Mouse (Mus musculus) gastrocnemius, postnatal 36 days (tissue): Measurements from ENCODE around the gene Gpr179. TPM values are rescaled to one million over a fixed set of nuclear protein-coding genes. Genes with fewer than 3 reads are reported as not detected.
"Not testable (repeated sequence)": the region's sequence is repeated elsewhere in the genome, so short reads cannot be mapped to it uniquely, and the experiment has no call there.

Source experiments
- DNase-seq, 2 experiments: peaks; one replicate each; pipeline ENCODE4 v3.0.0; 2022
- intact Hi-C: fragments of 180-260 bp; cut with DNase I; formaldehyde crosslinking; loops from one replicate; pipeline ENCODE4 v1.15.1; 2025
- total RNA-seq, 2 experiments: library from RNA; stranded (reverse); gene quantifications; 2 replicates each; pipeline ENCODE4 v1.2.3; 2021

Gpr179 gene
- total RNA-seq, 2 experiments from 2014 or later: 0.03 TPM; not detected in 1

DNA sequence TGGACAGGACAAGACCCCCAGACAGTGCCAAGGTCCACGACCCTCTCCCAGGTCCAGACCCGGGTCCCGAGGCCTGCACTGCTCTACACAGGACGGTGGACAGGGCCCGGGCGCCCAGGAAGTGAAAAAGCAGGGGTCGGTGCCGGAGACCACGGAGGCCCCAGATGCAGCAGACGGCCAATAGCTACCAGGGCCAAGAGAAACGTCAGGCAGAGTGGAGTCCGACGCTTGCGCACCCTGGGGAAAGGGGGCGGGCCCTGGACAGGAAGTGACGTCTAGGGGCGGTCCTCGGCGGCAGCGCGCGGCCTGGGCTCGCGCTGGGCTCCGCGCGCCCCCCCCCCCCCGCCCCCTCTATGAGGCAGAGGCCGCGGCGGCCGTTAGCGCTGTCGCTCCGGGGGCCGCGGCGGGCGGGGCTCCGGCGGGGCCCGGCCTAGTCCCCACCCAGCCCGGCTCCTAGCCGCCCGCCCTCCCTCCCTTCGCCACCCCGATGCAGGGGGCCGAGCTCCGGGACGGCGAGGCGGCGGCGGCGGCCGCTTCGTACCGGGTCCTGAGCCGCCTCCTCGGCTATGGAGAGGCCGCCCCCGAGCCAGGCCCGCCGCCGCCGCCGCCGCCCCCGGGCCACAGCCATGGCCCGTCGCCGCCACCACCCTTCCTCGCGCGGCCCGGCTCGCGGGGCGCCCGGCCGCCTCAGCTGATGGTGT is 10.2 kb upstream of the Gpr179 start, which contains the start of gene Socs7:
TSS of gene Socs7 (plus strand) at position 604 of the 701 bp plus-strand sequence.
- intact Hi-C loops: no loop called here

DNA sequence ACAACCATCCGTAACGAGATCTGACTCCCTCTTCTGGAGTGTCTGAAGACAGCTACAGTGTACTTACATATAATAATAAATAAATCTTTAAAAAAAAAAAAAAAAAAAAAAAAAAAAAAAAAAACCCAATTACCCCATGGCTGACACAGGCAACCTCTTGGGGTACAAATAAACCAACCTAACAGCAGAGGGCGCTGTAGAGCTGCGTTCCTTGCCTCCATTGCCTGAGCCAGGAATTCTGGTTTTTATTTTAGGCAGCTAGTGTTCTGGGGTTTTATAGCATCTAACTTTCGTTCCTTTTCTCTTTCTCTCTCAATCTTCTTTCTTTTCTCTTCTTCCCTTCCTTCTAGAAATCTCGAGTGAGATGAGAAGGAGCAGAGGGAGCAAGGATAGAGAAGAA is 5.8 kb upstream of the Gpr179 start:
- intact Hi-C loops: not testable (repeated sequence)
- peak; percentile 51 to 68 for DNase-seq

More for the DNA sequence above, 10.2 kb upstream of the Gpr179 start, which contains the start of gene Socs7:
- peak; percentile 94 to 95 for DNase-seq

DNA sequence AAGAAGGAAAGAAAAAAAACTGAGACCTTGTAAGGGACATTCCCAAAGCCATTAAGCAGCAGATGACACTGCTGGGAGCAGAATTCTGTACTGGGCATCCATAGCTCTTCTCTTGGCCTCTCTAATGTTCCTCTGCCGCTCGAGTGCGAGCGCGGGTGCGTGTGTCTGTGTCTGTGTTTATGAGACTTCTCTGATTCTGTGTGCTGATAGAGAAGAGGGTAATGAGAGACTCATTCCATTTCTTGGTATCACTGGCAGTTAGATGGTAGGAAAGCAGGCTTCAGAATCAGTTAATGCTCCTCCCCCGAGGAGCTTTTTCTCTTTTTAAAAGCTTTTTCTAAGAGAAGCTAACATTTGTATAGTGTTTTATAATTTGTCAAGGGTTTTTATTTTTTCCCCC is 3.4 kb upstream of the Gpr179 start:
- intact Hi-C loops: no loop called here
- no peak for DNase-seq

DNA sequence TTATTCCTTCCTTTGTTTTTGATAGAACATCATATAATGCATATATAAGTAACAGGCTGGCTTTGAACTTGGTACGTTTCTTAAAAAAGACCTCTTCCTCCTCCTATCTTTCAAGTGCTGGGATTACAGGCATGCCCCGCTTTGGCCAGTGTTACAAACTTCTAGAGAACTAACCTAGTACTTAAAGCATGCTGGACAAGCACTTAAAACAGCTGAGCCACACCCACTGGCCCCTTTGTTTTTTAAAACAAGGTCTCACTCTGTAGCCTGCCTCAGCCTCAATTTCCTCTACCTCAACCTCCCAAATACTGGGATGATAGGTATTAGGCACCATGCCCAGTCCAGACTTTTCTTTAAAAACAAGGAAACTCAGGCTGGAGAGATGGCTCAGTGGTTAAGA is 2.8 kb upstream of the Gpr179 start:
- intact Hi-C loops: no loop called here

DNA sequence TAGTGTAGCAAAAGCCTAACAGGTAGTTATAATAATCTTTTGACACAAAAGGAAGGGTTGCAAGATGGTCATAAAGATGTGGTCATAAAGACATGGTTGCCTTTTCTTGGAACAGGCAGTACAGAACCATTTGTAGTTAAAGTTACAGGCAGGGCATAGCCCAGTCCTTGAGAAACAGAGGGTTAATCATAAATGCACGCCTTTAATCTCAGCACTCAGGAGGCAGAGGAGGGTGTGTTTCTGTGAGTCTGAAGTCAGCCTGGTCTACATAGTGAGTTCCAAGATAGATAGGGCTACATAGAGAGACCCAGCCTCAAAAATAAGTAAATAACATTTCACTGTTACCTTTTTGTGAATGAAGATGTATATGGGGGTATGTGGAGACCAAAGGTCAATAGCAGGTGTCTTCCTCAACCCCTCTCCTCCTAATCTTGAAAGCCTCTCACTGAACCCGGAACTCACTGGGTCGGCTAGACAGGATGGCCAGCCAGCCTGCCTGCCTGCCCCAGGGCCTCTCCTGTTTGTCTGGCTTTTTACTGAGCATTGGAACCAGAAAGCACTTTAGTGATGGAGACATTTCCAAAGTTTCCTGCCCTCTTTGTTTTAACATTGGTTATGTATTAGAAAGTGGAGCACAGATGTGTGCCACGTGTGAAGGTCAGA is 1.2 kb upstream of the Gpr179 start:
- no peak for DNase-seq
- intact Hi-C loops: no loop called here

More for the DNA sequence above, 2.8 kb upstream of the Gpr179 start:
- DNase-seq: no peak

DNA sequence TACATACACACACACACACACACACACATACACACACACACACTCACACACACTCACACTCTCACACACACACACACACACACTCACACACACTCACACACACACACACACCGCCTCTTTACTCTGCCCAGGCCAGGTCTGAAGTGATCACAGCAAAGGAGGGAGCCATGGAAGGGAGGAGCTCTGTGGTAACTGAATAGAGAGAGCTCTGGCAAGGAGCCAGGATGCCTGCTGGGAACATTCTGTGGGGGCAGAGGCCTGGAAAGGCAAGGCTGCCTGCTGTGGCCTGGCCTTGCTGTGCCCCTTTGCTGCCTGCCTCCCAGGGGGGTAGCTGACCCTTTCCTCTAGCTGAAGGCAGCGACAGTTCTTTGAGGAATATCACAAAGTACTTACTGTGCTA is 1.8 kb downstream of the Gpr179 start:
- DNase-seq: no peak
- intact Hi-C loops: no loop called here

DNA sequence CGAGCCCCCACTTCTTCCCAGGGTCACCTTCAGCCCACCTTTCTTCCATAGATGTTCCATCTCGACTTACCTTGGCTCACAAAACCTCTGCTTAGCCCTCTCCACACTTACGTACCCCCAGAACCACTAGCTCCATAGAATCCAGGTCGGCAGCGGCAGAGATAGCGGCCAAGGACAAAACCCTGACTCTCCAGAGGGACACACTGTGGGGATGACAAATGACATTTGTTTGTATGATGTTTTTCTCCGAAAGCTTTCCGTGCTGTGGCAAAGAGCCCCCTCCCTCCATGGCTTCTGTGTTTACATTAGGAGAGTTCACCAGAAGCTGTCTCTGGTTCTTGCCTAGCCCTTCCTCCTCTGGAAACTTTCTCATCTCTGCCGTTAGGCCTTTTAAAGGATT is 4.6 kb downstream of the Gpr179 start:
- intact Hi-C loops: loop anchor here (5.0 kb wide), 1 partner anchor 120 kb away; no protein-coding TSS in a partner anchor
- DNase-seq: no peak

DNA sequence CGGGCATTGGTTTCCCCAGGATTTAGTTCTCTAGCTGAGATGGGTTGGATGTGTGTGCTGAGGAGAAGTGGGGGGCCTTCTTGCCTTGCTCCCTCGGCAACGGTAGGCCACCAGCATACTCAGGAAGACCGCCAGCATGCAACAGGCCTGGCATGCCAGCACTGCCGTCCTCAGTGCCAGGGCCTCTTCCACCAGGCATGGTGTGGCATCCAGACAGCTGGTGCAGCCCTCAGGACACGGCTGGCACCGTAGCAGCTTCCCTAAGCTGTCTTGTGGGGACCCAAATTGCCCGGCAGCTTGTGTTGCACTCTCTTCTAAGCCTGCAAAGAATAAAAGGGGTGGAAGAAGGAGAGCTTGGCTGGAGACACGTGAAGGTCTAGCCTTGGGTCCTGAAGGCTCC is 5.5 kb downstream of the Gpr179 start:
- no peak for DNase-seq
- intact Hi-C loops: loop anchor here (5.0 kb wide), 1 partner anchor 121 kb away; no protein-coding TSS in a partner anchor

DNA sequence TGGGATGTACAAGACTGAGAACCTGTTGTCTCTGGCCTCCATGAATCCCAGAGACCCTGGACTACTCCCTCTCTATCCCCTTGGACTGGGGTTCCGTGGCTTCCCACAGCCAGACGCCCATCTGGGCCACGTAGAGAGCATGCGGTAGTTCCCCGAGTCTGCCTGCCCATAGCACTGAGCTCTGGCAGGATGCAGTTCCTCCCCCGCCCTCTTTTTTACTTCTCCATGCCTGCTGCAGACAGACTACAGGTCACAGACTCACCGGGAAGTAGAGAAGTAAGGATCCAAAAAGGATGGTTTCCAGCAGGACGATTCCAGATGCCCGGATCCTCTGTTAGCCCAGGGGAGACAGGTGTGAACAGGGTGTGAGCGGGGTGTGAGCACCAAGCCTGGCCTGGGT is 6.4 kb downstream of the Gpr179 start:
- intact Hi-C loops: loop anchor here (5.0 kb wide), 1 partner anchor 122 kb away; no protein-coding TSS in a partner anchor
- DNase-seq: no peak

DNA sequence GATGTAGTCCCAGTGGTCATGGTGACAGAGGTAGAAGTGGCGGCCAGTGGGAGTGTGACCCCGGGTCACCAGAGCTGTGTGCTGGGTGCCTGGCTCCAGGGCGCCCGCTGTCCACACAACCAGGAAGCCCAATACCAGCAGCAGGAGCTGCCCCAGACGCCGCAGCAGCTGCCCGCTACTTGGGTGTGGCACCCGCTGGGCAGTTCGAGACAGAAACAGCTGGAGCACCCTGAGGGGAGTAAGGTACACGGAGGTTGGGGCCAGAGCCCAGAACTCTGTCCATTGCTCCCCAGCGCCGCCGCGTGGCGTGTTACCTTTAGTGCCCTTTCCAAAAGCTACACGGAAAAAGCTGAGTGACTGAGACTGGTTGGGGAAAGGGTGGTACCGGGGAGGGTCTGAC is 8.3 kb downstream of the Gpr179 start:
- intact Hi-C loops: no loop called here

DNA sequence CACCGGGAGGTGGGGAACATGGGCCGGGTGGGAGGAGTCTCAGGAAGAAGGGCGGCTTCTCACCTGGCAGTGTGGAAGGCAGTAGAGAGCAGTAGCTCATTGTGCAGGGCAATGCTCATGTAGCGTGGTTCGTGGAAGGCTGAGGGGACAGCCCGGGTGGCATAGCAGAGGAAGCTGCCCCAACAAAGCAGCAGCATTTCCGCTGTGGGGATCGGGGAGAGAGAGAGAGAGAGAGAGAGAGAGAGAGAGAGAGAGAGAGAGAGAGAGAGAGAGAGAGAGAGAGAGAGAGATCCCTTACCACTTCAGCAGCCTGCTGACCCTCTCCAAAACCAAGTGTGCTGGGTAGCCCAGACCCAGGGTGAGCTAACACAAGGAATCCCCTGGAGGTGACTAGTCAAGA is 8.7 kb downstream of the Gpr179 start:
- intact Hi-C loops: no loop called here

More for the DNA sequence above, 8.3 kb downstream of the Gpr179 start:
- DNase-seq: peak in 1 of 2 experiments; percentile 44

DNA sequence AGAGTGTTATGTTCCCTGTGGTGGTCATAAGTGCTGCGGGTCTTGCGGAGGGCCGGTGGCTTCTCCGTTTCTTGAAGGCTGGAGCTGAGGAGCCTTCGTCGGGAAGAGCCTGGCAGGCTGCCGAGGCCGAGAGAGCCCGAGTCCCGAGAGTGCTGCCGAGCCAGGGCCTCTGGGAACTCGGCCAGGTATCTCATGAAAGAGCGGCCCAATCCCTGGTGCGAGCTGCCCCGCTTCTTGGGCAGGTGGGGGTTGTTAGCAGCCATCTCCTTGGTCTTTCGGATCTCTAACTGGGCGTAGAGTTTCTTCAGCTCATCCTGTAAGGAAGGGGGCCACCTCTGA is 12.9 kb downstream of the Gpr179 start:
- peak; percentile 63 to 68 for DNase-seq
- intact Hi-C loops: no loop called here

More for the DNA sequence above, 8.7 kb downstream of the Gpr179 start:
- DNase-seq: no peak

DNA sequence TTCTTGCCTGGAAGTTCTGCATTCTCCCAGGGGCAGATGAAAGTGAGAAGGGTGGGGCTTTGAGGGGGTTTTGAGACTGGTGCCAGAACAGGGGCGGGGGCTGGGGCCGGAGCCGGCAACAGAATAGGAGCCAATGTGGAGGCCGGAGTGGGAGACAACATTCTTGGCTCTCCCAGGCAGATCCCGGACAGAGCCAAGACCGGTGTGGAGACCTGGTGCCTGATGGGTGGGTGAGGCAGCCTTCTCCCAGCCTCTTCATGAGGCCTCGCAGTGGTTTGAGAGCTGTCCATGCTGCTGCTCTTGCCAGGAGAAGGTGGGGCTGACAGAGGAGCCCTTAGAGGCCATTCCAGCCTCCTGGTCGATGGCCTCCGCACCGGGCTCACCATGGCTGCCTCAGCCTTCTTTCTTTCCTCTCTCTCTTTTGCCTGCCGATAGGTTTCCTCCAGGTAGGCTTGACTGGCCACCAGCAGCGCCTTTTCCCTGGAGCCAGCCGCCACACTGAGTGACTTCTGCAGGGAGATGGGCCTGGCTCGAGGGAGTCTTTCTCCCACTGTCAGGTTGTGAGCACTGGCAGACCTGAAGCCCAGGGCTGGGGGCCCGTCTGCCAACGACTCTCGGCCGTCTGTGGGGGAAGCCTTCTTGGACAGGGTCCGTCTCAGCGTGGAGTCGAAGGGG is 13.4 kb downstream of the Gpr179 start:
- intact Hi-C loops: no loop called here
- DNase-seq: no peak

DNA sequence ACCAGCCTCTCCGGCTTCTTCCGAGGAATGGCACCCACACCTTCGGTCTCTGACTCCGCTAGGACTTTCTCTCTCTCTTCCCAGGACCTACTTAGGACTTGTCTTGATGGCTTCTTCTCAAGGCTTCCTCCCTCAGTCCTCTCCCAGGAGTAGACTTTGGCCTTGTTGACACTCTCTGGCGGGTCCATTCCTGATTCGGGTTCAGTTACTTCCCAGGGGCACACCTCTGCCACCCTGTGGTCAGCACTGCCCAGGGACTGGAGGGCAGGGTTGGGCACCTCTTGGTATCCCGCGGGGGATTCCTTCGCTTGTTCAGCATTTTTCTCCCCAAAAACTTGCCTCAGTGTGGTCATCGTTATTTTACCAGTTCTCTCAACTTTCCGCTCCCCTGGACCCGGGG is 14.5 kb downstream of the Gpr179 start:
- no peak for DNase-seq
- intact Hi-C loops: no loop called here

DNA sequence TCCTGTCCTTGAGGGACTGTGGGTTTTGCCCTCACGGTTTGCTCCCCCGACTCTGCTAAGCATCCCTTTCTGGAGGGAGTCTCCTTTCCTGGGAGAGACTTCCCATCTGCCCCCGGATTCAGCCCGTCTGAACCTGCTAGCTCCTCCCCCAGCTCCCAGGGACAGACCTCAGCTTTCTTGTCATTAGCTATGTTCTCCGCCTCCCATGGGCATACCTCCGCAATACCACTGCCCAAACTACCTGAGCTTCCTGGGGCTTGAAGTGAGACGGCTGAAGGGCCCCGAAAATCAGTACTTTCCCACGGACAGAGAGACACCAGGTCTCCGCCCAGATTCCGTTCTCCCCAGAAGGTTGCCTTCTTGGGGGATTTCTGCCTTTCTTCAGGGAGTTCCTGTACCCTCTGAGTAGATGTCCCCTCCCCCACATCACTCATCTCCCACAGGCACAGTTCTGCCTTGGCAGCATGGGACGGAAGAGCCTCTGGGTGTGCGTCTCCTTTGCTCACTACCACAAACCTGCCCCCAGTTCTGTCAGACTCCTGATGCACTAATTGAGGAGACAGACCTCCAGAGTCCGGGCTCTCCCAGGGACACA is 15.0 kb downstream of the Gpr179 start:
- intact Hi-C loops: no loop called here
- DNase-seq: no peak

DNA sequence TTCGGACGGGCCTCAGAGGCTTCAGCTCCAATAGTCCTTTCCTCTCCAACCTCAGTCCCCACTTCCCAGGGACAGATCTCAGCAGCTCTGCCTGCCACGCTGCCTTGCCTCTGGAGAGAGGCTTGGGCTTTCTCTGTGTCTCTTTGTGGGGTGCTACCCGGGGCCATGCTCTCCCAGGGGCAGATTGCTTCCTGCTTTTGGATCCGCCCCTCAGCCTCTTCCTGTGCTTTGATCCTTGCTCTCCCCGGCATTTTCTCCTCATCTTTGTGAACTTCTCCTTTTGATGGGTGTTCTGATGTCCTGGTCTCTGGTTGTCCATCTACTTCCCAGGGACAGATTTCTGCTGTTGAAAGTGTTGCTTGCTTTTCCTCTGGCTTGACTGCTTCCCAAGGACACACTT is 15.6 kb downstream of the Gpr179 start:
- intact Hi-C loops: no loop called here
- no peak for DNase-seq

DNA sequence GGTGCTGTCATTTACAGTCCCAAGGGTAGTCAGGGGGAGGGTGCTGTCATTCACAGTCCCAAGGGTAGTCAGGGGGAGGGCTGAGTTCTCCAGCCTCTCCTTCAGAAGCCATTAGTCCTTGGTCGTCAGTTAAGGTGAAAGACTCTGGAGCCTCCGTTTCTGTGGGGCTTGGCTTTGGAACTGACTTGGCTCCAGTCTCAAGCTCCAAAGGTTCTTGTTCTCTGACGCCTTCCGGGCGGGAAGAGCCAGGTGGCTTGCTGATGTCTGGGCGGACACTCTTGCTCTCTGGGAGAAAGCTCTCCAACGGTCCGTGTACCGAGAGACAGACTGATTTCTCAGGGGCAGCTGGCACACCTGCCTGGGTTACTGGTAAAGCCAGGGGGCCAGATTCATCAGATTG is 17.5 kb downstream of the Gpr179 start:
- intact Hi-C loops: no loop called here
- no peak for DNase-seq

DNA sequence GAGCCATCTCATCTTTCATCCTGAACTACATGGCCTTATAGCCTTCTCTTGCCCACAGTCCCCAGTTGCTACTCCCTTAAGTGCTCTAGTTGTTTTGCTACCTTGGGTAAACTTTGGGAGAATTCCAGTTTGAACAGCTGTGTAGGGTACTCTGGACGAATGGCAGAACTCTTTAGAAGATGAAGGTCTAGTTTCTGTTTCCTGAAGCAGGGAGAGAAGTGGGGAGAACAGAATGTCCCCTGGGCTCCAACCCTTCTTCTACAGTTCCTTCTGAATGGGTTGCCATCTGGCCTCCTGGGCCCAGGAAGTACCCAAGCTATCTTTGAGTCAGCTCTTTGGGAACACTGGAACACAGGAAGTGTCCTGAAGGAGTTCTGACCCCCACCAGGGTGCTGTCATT is 18.0 kb downstream of the Gpr179 start:
- intact Hi-C loops: no loop called here
- no peak for DNase-seq

DNA sequence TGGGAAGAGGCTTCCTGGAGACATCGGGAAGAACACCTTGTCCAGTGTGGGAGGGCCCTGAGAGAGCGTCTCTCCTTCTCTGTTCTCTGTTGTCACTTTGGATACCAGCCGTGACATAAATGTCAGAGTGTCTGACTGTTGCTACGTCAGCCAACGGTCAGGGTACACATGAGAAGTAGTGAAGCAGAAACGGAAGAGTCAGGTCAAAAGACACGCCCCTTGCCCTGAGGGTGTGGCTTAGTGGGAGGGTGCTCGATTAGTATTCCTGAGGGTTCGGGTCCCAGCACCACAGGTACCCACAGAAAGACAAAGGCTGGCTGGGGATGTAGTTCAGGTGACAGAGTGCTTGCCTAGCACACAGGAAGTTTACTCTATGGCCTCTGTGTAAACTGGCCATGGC is 18.8 kb downstream of the Gpr179 start:
- intact Hi-C loops: no loop called here

DNA sequence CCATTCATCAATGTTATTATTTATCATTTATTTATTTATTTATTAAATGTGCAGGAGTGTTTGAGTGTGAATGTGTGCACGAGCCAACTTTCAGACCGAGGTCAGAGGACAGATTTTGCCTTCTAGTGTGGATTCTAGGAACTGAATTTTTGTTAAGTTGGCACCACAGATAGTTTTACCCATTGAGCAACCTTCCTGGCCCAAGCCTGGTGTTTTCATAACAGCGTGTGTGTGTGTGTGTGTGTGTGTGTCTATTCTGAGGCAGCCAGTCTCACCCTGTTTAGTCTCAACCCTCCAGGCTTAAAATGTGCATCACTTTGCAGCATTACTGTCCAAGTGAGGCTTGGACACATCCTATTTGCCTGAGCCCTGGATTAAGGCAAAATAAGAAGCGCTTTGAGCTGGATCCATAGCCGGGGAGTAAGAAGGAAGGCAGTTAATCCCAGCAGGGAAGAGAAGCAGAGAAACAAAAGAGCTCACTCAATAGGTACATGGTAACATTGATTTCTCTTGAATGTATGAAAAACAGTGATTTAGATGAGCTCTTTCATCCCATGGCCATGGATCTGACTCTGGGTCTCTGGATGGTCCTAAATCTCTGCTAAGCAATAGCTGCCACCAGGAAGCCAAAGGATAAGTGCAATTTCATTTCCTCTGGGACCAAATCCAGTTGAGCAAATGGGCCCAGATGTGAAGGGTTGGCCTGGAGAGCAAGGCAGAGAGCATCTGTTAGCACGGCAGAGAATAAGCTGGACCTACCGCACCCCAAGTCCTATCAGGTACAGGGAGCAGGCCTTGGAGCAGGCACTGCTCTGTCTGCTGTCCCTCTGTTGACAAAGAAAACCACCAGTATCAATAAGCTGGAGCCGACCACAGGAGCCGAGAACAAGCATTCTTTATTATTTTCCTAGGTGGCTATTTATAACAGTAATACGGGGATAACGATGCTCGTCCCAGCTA is 20.4 kb downstream of the Gpr179 start:
- DNase-seq: no peak
- intact Hi-C loops: no loop called here

More for the DNA sequence above, 18.8 kb downstream of the Gpr179 start:
- DNase-seq: no peak
